Mouse (Mus musculus): ENCODE measurements around the gene 1110051M20Rik.

DNA sequence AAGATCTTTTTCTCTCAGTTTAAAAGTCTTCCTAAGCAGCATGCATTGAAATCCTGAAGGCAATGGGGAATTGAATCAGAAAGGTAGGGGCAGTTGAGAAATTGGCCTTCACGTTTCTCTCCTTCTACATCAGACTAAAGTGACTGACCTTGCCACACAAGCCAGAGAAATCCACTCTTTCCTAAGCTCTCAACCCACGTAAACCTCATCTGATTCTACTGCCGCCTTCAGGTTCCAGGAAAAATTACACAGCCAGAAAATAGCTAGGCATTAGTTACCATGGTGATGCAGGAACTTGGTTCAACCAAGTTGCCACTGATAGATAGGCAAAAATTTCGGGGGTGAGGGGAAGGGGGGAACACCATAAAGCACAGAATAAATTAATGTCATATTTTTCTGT lies 11.3 kb upstream of the 1110051M20Rik start:
- TF ChIP-seq FLI1 (IDR thresholded peaks at IDR 0.05; ENCODE audit: low read length): no peak
- no peak for TF ChIP-seq GATA1 (IDR thresholded peaks at IDR 0.05; ENCODE audit: borderline replicate concordance, low read length)

Data from megakaryocyte, embryonic 14.5 days (primary cell).